Mouse (Mus musculus) brain, embryonic 14.5 days (tissue): ENCODE measurements around the gene Filip1l.

Experiments
- CTCF ChIP-seq: fragments of 200-500 bp; IDR thresholded peaks from 2 replicates; pipeline ENCODE4 v1.5.1; 2012; ENCODE audit warnings: inconsistent platforms, mild to moderate bottlenecking, moderate library complexity, borderline replicate concordance; ENCODE audit not compliant: insufficient read depth, insufficient read length; ENCODE audit errors: extremely low read depth
- POLR2A ChIP-seq: fragments of 200-500 bp; IDR thresholded peaks from 2 replicates; pipeline ENCODE4 v1.6.1; 2012; ENCODE audit warnings: mild to moderate bottlenecking, inconsistent platforms, borderline replicate concordance; ENCODE audit not compliant: poor library complexity, insufficient read depth, insufficient read length, severe bottlenecking; ENCODE audit errors: extremely low read depth

DNA sequence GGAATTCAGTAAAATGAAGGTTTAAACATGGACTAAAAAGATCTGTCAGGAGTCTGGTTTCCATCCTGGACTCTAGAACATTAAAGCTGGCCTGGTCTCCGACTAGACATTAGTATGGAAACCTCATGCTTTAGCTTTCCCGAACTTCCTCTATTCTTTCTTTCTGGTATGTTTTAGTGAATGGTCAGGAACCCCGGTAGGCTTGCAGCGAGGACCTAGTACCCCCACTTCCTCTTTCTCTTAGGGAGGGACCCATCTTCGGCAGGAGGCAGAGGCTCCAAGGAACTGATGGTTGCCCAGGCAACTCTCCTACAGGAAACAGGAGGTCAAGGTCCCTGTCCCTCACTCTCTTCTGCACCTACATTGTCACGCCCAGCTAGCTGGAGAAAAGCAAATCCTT lies 43.4 kb downstream of the Filip1l start:
- TF ChIP-seq POLR2A (no peak), CTCF (no peak)
